Mouse (Mus musculus): Measurements from ENCODE around the gene 6430531B16Rik.

Gene 6430531B16Rik

DNA sequence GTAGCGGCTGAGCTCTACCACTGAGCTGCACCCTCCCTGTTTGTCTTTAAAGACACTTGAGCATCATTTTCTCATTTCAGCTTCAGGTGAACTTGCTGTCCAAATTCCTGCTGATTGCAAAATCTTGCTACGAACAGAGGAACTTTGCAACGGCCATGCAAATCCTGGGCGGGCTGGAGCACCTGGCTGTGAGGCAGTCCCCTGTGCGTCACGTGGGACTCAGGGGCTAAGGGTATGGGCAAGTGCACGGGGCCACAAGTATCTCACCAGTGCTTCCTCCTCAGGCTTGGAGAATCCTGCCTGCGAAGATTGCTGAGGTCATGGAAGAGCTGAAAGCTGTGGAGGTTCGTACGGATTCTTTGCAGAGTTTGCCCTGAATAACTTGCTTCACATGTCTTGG, 41.9 kb downstream of the 6430531B16Rik start:
- no peak for DNase-seq

DNA sequence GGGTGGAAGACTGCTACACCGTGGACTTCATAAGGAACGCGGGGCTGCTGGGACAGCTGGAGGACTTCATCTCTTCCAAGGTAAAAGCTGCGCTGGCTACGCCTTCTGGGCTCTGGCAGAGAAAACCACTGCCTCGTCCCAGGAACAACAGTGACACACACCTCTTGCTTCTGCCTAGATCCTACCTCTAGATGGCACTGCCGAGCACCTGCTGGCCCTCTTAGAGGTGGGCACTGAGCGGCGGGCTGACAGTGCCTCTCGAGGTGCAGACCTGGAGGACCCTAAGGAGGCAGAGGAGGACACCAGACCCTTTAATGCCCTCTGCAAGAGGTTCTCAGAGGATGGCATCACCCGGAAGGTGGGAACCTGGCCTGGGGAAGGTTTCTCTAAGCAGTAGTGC, 47.8 kb downstream of the 6430531B16Rik start:
- DNase-seq, result no peak
